Mouse (Mus musculus): ENCODE measurements around the gene Tmem274. TPM values are rescaled to one million over a fixed set of nuclear protein-coding genes. Genes with fewer than 3 reads are reported as not detected.
"Not testable (repeated sequence)": the region's sequence is repeated elsewhere in the genome, so short reads cannot be mapped to it uniquely, and the experiment has no call there.

Tmem274 gene
- total and polyA plus RNA-seq, 2 experiments from 2014 or later: not detected

- ATAC-seq: no peak
- no peak for DNase-seq (ENCODE audit: low spot score)
Measured at GRCm38 (mm10) chr4:149457831-149458430, 19.2 kb upstream of the Tmem274 start.

DNA sequence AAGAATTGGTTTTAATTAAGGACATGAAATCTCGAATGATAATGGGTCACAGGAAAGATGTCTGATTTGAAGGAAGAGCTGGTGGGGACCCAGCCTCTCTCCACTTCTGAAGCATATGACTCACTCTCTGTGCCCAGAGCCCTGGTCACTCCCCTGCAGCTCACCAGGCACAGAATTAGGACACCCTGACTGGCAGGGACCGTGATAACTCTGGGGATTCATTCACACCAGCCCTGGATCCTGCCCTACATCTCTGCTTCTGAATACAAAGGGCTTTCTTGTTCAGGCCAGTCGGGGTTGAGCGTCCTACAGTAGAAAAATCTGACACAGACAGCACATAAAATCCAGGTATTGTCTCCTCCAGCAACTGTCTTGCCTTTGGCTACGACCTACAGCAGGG is 18.7 kb upstream of the Tmem274 start:
- no peaks in the 10 kb centered on the region for H3K4me1 ChIP-seq (ENCODE audit: insufficient read depth, low read length)
- H3K9ac ChIP-seq (replicated peaks; ENCODE audit: low read length): no peak overlapping the region
- WGBS: 57% methylated on average over 5 of the region's 5 CpGs
- no peaks in the 10 kb centered on the region for H3K9me3 ChIP-seq (ENCODE audit: low read length)
- DNase-seq (ENCODE audit: low spot score) (no peak), ATAC-seq (no peak)
- no peak overlapping the region for H3K4me3 ChIP-seq (ENCODE audit: low read length)
- H3K36me3 ChIP-seq (ENCODE audit: insufficient read depth, low read length): no peaks in the 10 kb centered on the region
- H3K27me3 ChIP-seq (ENCODE audit: insufficient read depth, low read length): no peaks in the 10 kb centered on the region
- H3K4me2 ChIP-seq (ENCODE audit: low read depth, low read length): no peak overlapping the region
- H3K27ac ChIP-seq: no peak overlapping the region
- TF ChIP-seq CTCF (IDR thresholded peaks at IDR 0.05; ENCODE audit: low read depth): no peak

More at GRCm38 (mm10) chr4:149457831-149458430, 19.2 kb upstream of the Tmem274 start:
- H3K9ac ChIP-seq (replicated peaks; ENCODE audit: low read length): no peak overlapping the region
- TF ChIP-seq CTCF (IDR thresholded peaks at IDR 0.05; ENCODE audit: low read depth): no peak
- no peaks in the 10 kb centered on the region for H3K36me3 ChIP-seq (ENCODE audit: insufficient read depth, low read length)
- no peak overlapping the region for H3K27ac ChIP-seq
- H3K27me3 ChIP-seq (ENCODE audit: insufficient read depth, low read length): no peaks in the 10 kb centered on the region
- H3K4me1 ChIP-seq (ENCODE audit: insufficient read depth, low read length): no peaks in the 10 kb centered on the region
- H3K4me2 ChIP-seq (ENCODE audit: low read depth, low read length): no peak overlapping the region
- no peak overlapping the region for H3K4me3 ChIP-seq (ENCODE audit: low read length)
- no peaks in the 10 kb centered on the region for H3K9me3 ChIP-seq (ENCODE audit: low read length)
- WGBS: 63% methylated on average over 6 of the region's 6 CpGs

- no peaks in the 10 kb centered on the region for H3K9me3 ChIP-seq (ENCODE audit: low read length)
- ATAC-seq (no peak), DNase-seq (ENCODE audit: low spot score) (no peak)
- no peak overlapping the region for H3K4me2 ChIP-seq (ENCODE audit: low read depth, low read length)
- WGBS: 85% methylated on average over 1 of the region's 1 CpGs
- H3K4me1 ChIP-seq (ENCODE audit: insufficient read depth, low read length): no peaks in the 10 kb centered on the region
- no peak overlapping the region for H3K9ac ChIP-seq (replicated peaks; ENCODE audit: low read length)
- no peaks in the 10 kb centered on the region for H3K27me3 ChIP-seq (ENCODE audit: insufficient read depth, low read length)
- no peak overlapping the region for H3K27ac ChIP-seq
- no peak for TF ChIP-seq CTCF (IDR thresholded peaks at IDR 0.05; ENCODE audit: low read depth)
- H3K36me3 ChIP-seq (ENCODE audit: insufficient read depth, low read length): no peaks in the 10 kb centered on the region
- no peak overlapping the region for H3K4me3 ChIP-seq (ENCODE audit: low read length)
Measured at GRCm38 (mm10) chr4:149459425-149459824, 17.8 kb upstream of the Tmem274 start.

DNA sequence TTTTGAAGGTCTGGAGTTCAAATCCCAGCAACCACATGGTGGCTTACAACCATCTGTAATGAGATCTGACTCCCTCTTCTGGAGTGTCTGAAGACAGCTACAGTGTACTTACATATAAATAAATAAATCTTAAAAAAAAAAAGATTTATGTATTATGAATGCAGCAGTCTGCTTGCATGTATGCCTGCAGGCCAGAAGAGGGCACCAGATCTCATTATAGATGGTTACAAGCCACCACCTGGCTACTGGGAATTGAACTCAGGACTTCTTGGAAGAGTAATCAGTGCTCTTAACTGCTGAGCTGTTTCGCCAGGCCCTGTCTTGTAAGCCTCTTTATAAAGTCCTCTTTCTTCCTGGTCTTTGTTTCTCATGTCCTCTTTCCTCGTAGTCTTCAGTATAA is 16.7 kb upstream of the Tmem274 start:
- H3K36me3 ChIP-seq (ENCODE audit: insufficient read depth, low read length); H3K4me2 ChIP-seq (ENCODE audit: low read depth, low read length); H3K4me1 ChIP-seq (ENCODE audit: insufficient read depth, low read length); DNase-seq (ENCODE audit: low spot score); H3K9me3 ChIP-seq (ENCODE audit: low read length); H3K27me3 ChIP-seq (ENCODE audit: insufficient read depth, low read length); H3K4me3 ChIP-seq (ENCODE audit: low read length); H3K27ac ChIP-seq; ATAC-seq; H3K9ac ChIP-seq (replicated peaks; ENCODE audit: low read length): not testable (repeated sequence)
- WGBS: 90% methylated on average over 2 of the region's 2 CpGs
- peak; percentile 26; the same call in 1 of the 2 replicates for TF ChIP-seq CTCF (IDR thresholded peaks at IDR 0.05; ENCODE audit: low read depth)

- Histone ChIP-seq H3K4me2 (ENCODE audit: low read depth, low read length) (no peak overlapping the region), H3K36me3 (ENCODE audit: insufficient read depth, low read length) (no peaks in the 10 kb centered on the region), H3K27me3 (ENCODE audit: insufficient read depth, low read length) (no peaks in the 10 kb centered on the region), H3K9me3 (ENCODE audit: low read length) (no peaks in the 10 kb centered on the region), H3K9ac (replicated peaks; ENCODE audit: low read length) (no peak overlapping the region), H3K4me3 (ENCODE audit: low read length) (no peak overlapping the region), H3K4me1 (ENCODE audit: insufficient read depth, low read length) (no peaks in the 10 kb centered on the region), H3K27ac (no peak overlapping the region)
- 56% methylated on average over 6 of the region's 7 CpGs for WGBS
- peak; percentile 46 for DNase-seq (ENCODE audit: low spot score)
- ATAC-seq: no peak
- TF ChIP-seq CTCF (IDR thresholded peaks at IDR 0.05; ENCODE audit: low read depth): no peak
Measured at GRCm38 (mm10) chr4:149461579-149462304, 15.4 kb upstream of the Tmem274 start.

DNA sequence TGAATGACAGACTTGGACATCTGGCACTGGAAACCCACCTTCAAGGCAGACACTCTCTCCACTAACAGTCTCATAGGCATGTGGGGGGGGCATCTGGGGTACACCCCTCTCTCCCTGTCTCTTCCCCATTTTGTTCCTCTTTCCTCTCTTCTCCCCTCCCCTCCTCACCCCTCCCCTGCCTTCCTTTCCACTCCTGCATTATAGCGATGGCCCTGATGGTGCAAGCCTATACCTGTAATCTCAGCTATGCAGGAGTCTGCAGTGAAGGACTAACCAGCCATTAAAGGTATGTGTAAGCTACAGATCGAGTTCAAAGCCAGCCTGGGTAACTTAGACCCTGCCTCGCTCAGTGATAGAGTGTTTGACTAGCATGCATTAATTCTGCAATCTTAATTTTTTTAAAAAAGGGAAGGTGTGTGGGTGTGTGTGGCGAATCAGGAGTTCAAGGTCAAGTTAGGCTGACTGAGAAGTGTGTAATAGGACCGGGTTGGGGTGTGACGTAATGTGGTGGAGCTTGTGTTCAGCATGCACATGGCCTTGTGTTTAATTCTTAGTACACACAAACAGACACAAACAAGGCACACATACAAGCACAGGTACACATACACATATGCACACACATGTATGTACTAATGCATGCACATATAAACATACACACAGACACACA is 14.7 kb upstream of the Tmem274 start:
- no peak for ATAC-seq
- 79% methylated on average over 6 of the region's 6 CpGs for WGBS

More for the DNA sequence above, 14.7 kb upstream of the Tmem274 start:
- no peaks in the 10 kb centered on the region for H3K36me3 ChIP-seq (ENCODE audit: insufficient read depth, low read length)
- no peak for DNase-seq (ENCODE audit: low spot score)
- H3K27me3 ChIP-seq (ENCODE audit: insufficient read depth, low read length): no peaks in the 10 kb centered on the region
- no peaks in the 10 kb centered on the region for H3K9me3 ChIP-seq (ENCODE audit: low read length)
- no peak overlapping the region for H3K4me2 ChIP-seq (ENCODE audit: low read depth, low read length)
- no peaks in the 10 kb centered on the region for H3K4me1 ChIP-seq (ENCODE audit: insufficient read depth, low read length)
- TF ChIP-seq CTCF (IDR thresholded peaks at IDR 0.05; ENCODE audit: low read depth): no peak
- no peak overlapping the region for H3K9ac ChIP-seq (replicated peaks; ENCODE audit: low read length)
- no peak overlapping the region for H3K27ac ChIP-seq
- H3K4me3 ChIP-seq (ENCODE audit: low read length): no peak overlapping the region
